Comparison of ENCODE assay signal across 9 mouse cellular contexts in genomic region chr8:70504851-70505250, GRCm38 (mm10). TPM values are rescaled to one million over a fixed set of nuclear protein-coding genes. Genes with fewer than 3 reads are reported as not detected.
DNase-seq lines count a peak whose midpoint lies in the region; ATAC-seq and TF ChIP-seq lines count a peak whose summit lies in the region.
"Had no signal": no experiment of that assay in that cellular context is flagged by ENCODE, and none has a peak within 500 bp of the region (broad histone marks: within the 10 kb centered on the region; RNA-seq: fewer than 3 reads in every experiment).

No protein-coding gene starts in this region.

- peaks cover 28% of the 10 kb centered on the region for H3K4me1 ChIP-seq in embryonic facial prominence, embryonic 11.5 days (ENCODE audit: control insufficient read depth, insufficient read depth, low read length)
- peaks cover 40% of the 10 kb centered on the region for H3K4me1 ChIP-seq in heart, embryonic 11.5 days (ENCODE audit: control insufficient read depth, insufficient read depth, low read length)
- peaks cover 18% of the 10 kb centered on the region for H3K4me1 ChIP-seq in lung, embryonic 14.5 days (ENCODE audit: insufficient read depth)

- TF ChIP-seq CTCF in layer of hippocampus, adult 2 months (conservative IDR thresholded peaks at IDR 0.05) = peak; percentile 95
- peak; percentile 90 for TF ChIP-seq CTCF in lung, embryonic 14.5 days (IDR thresholded peaks at IDR 0.05; ENCODE audit: low read depth)

- peak overlapping the region; percentile 6; the same call in 1 of the 2 replicates for H3K4me2 ChIP-seq in embryonic facial prominence, embryonic 11.5 days (ENCODE audit: low read depth, low read length)
- H3K4me2 ChIP-seq in heart, embryonic 11.5 days = peak overlapping the region; percentile 89; the same call in 1 of the 2 replicates
- H3K4me2 ChIP-seq in lung, embryonic 14.5 days = no peak overlapping the region; the same call in 1 of the 2 replicates

- H3K9me3 ChIP-seq in embryonic facial prominence, embryonic 11.5 days (replicated peaks; ENCODE audit: control insufficient read depth, low read length) = no peaks in the 10 kb centered on the region
- H3K9me3 ChIP-seq in heart, embryonic 11.5 days (replicated peaks; ENCODE audit: control insufficient read depth, low read length) = no peaks in the 10 kb centered on the region
- no peaks in the 10 kb centered on the region for H3K9me3 ChIP-seq in lung, embryonic 14.5 days (ENCODE audit: low read depth, low read length)

- H3K9ac ChIP-seq in embryonic facial prominence, embryonic 11.5 days (replicated peaks; ENCODE audit: low read length) = no peak overlapping the region
- no peak overlapping the region for H3K9ac ChIP-seq in heart, embryonic 11.5 days (ENCODE audit: low read depth, low read length)
- no peak overlapping the region for H3K9ac ChIP-seq in lung, embryonic 14.5 days

- H3K27ac ChIP-seq in embryonic facial prominence, embryonic 11.5 days (replicated peaks; ENCODE audit: low read depth, low read length) = peak overlapping the region; percentile 49; the same call in 1 of the 2 replicates
- no peak overlapping the region for H3K27ac ChIP-seq in heart, embryonic 11.5 days (ENCODE audit: low read depth, low read length)
- peak overlapping the region; percentile 99 for H3K27ac ChIP-seq in layer of hippocampus, adult 2 months
- H3K27ac ChIP-seq in lung, embryonic 14.5 days (ENCODE audit: low read depth) = no peak overlapping the region

- DNase-seq in CD4-positive helper T cell, adult 2 months (ENCODE audit: low read depth, low spot score) = peak; percentile 74
- peak; percentile 90 for DNase-seq in adrenal gland, postnatal 10 days
- peak; percentile 88 for DNase-seq in embryonic facial prominence, embryonic 11.5 days (ENCODE audit: low spot score)
- peak; percentile 78 to 89 for DNase-seq in layer of hippocampus, adult 2 months (ENCODE audit: low spot score in 2 of 2)
- DNase-seq in lung, embryonic 14.5 days = peak; percentile 86
- DNase-seq in ovary, postnatal 14 days (ENCODE audit: low spot score) = peak; percentile 85
- peak; percentile 91 for DNase-seq in thymus, postnatal 4 days

- H3K36me3 ChIP-seq in embryonic facial prominence, embryonic 11.5 days (replicated peaks; ENCODE audit: control insufficient read depth, insufficient read depth, low read depth, low read length) = peaks cover 6% of the 10 kb centered on the region
- H3K36me3 ChIP-seq in heart, embryonic 11.5 days (ENCODE audit: control insufficient read depth, insufficient read depth, low read length) = peaks cover 10% of the 10 kb centered on the region
- H3K36me3 ChIP-seq in lung, embryonic 14.5 days (ENCODE audit: insufficient read depth) = peaks cover 35% of the 10 kb centered on the region

- WGBS in embryonic facial prominence, embryonic 11.5 days = 54% methylated on average over 3 of the region's 3 CpGs
- WGBS in heart, embryonic 11.5 days (ENCODE audit: insufficient replicate concordance) = 77% methylated on average over 3 of the region's 3 CpGs
- 77% methylated on average over 3 of the region's 3 CpGs for WGBS in lung, embryonic 14.5 days

- peaks cover 26% of the 10 kb centered on the region for H3K27me3 ChIP-seq in embryonic facial prominence, embryonic 11.5 days (ENCODE audit: control insufficient read depth, insufficient read depth, low read length)
- peaks cover 43% of the 10 kb centered on the region for H3K27me3 ChIP-seq in heart, embryonic 11.5 days (ENCODE audit: control insufficient read depth, insufficient read depth, low read length)
- peaks cover 32% of the 10 kb centered on the region for H3K27me3 ChIP-seq in lung, embryonic 14.5 days (ENCODE audit: insufficient read depth, low read length)

- ATAC-seq in embryonic facial prominence, embryonic 11.5 days (replicated peaks; ENCODE audit: insufficient number of reproducible peaks, low FRiP score, low TSS enrichment, low read depth) = no peak
- no peak for ATAC-seq in heart, embryonic 11.5 days (replicated peaks; ENCODE audit: insufficient number of reproducible peaks, low FRiP score, low TSS enrichment)
- ATAC-seq in lung, embryonic 14.5 days (ENCODE audit: insufficient read depth) = no peak

- no peak overlapping the region; the same call in 1 of the 2 replicates for H3K4me3 ChIP-seq in embryonic facial prominence, embryonic 11.5 days (ENCODE audit: low read depth, low read length)
- no peak overlapping the region for H3K4me3 ChIP-seq in heart, embryonic 11.5 days (ENCODE audit: low read depth, low read length)
- H3K4me3 ChIP-seq in layer of hippocampus, adult 2 months = peak overlapping the region; percentile 68; the same call in 1 of the 2 replicates
- H3K4me3 ChIP-seq in lung, embryonic 14.5 days (ENCODE audit: low read depth, low read length) = no peak overlapping the region

RNA-seq across cellular contexts. Expression of gene Rex1bd, which starts 1.7 kb away (rescaled TPM):
- 100 to 1,000 TPM; 121 to 130 TPM for total RNA-seq in adrenal gland, postnatal 10 days (2021)
- polyA plus RNA-seq in embryonic facial prominence, embryonic 11.5 days (2014; fragmentation: Nextera tagmentation; extraction: Ambion mirVana) = 126 and 140 TPM in 2 replicates
- 109 and 124 TPM in 2 replicates for polyA plus RNA-seq in heart, embryonic 11.5 days (2014; fragmentation: Nextera tagmentation; extraction: Ambion mirVana)
- total RNA-seq in layer of hippocampus, adult 2 months (2021) = 10 to 100 TPM; 93.9 to 98.1 TPM
- 113 and 126 TPM in 2 replicates for polyA plus RNA-seq in lung, embryonic 14.5 days (2014; fragmentation: Nextera tagmentation; extraction: Ambion mirVana)

RNA-seq across cellular contexts. Expression of gene Uba52, which starts 5.8 kb away (rescaled TPM):
- total RNA-seq in adrenal gland, postnatal 10 days (2021) = 1,000 to 10,000 TPM; 1,751 to 1,916 TPM
- polyA plus RNA-seq in embryonic facial prominence, embryonic 11.5 days (2014; fragmentation: Nextera tagmentation; extraction: Ambion mirVana) = 783 and 884 TPM in 2 replicates
- polyA plus RNA-seq in heart, embryonic 11.5 days (2014; fragmentation: Nextera tagmentation; extraction: Ambion mirVana) = 798 and 827 TPM in 2 replicates
- 1,000 to 10,000 TPM in 1 of 2 experiments, 100 to 1,000 TPM in 1; 970 to 1,000 TPM for total RNA-seq in layer of hippocampus, adult 2 months (2021)
- 964 and 1,036 TPM in 2 replicates for polyA plus RNA-seq in lung, embryonic 14.5 days (2014; fragmentation: Nextera tagmentation; extraction: Ambion mirVana)

RNA-seq across cellular contexts. Expression of gene Crlf1, which starts 11.9 kb away (rescaled TPM):
- total RNA-seq in adrenal gland, postnatal 10 days (2021) = under 1 TPM; 0.21 to 0.42 TPM
- polyA plus RNA-seq in embryonic facial prominence, embryonic 11.5 days (2014; fragmentation: Nextera tagmentation; extraction: Ambion mirVana) = 63.8 and 64.7 TPM in 2 replicates
- 0.80 and 3.8 TPM in 2 replicates for polyA plus RNA-seq in heart, embryonic 11.5 days (2014; fragmentation: Nextera tagmentation; extraction: Ambion mirVana)
- 10 to 100 TPM; 44.5 to 47.1 TPM for total RNA-seq in layer of hippocampus, adult 2 months (2021)
- polyA plus RNA-seq in lung, embryonic 14.5 days (2014; fragmentation: Nextera tagmentation; extraction: Ambion mirVana) = 151 and 165 TPM in 2 replicates

RNA-seq across cellular contexts. Expression of gene Tmem59l, which starts 17.7 kb away (rescaled TPM):
- total RNA-seq in adrenal gland, postnatal 10 days (2021) = 1 to 10 TPM; 2.9 to 4.5 TPM
- polyA plus RNA-seq in embryonic facial prominence, embryonic 11.5 days (2014; fragmentation: Nextera tagmentation; extraction: Ambion mirVana) = 25.4 and 25.7 TPM in 2 replicates
- polyA plus RNA-seq in heart, embryonic 11.5 days (2014; fragmentation: Nextera tagmentation; extraction: Ambion mirVana) = 0.44 and 0.86 TPM in 2 replicates
- 100 to 1,000 TPM; 321 to 339 TPM for total RNA-seq in layer of hippocampus, adult 2 months (2021)
- polyA plus RNA-seq in lung, embryonic 14.5 days (2014; fragmentation: Nextera tagmentation; extraction: Ambion mirVana) = 6.7 and 8.3 TPM in 2 replicates
- total RNA-seq: gastrocnemius, postnatal 4 days had no signal

RNA-seq across cellular contexts. Expression of gene Fkbp8, which starts 22.7 kb away (rescaled TPM):
- 100 to 1,000 TPM; 226 to 250 TPM for total RNA-seq in adrenal gland, postnatal 10 days (2021)
- polyA plus RNA-seq in embryonic facial prominence, embryonic 11.5 days (2014; fragmentation: Nextera tagmentation; extraction: Ambion mirVana) = 175 and 196 TPM in 2 replicates
- 202 and 212 TPM in 2 replicates for polyA plus RNA-seq in heart, embryonic 11.5 days (2014; fragmentation: Nextera tagmentation; extraction: Ambion mirVana)
- total RNA-seq in layer of hippocampus, adult 2 months (2021) = 100 to 1,000 TPM; 447 to 453 TPM
- 239 and 245 TPM in 2 replicates for polyA plus RNA-seq in lung, embryonic 14.5 days (2014; fragmentation: Nextera tagmentation; extraction: Ambion mirVana)

Comparison
In these comparisons a context has a peak if more than half of its experiments do, and no peak if none do; other contexts are left out.
1. H3K27ac ChIP-seq: peak in embryonic facial prominence, embryonic 11.5 days (single experiment) and layer of hippocampus, adult 2 months (single experiment); none in heart, embryonic 11.5 days (single experiment) and lung, embryonic 14.5 days (single experiment).
2. RNA of gene Crlf1, which starts 11.9 kb away (polyA plus RNA-seq): 151 to 165 TPM in lung, embryonic 14.5 days and 63.8 to 64.7 TPM in embryonic facial prominence, embryonic 11.5 days; 0.80 to 3.8 TPM in heart, embryonic 11.5 days; every median in the first group is over 10 times any median in the second.
3. Peak in every context shown above with its lines, with median percentiles within 50 percentile points of each other: DNase-seq.